Mouse (Mus musculus): ENCODE results near the gene Ddias. TPM values are rescaled to one million over a fixed set of nuclear protein-coding genes. Genes with fewer than 3 reads are reported as not detected.
"Not testable (repeated sequence)": the region's sequence is repeated elsewhere in the genome, so short reads cannot be mapped to it uniquely, and the experiment has no call there.

The Ddias gene
- polyA plus RNA-seq (2015; fragmentation: Nextera tagmentation; extraction: Ambion mirVana): 4.5 and 5.3 TPM in 2 replicates

- Histone ChIP-seq H3K4me3 (ENCODE audit: low read length) (peak within 1 kb of the TSS; percentile 58), H3K27ac (ENCODE audit: low read depth, low read length) (peak within 1 kb of the TSS; percentile 91), H3K36me3 (ENCODE audit: control insufficient read depth, insufficient read depth, low read length) (no peaks in the 10 kb centered on the region), H3K4me2 (ENCODE audit: low read length) (peak within 1 kb of the TSS; percentile 58), H3K4me1 (ENCODE audit: control insufficient read depth, insufficient read depth, low read depth, low read length) (peaks cover 11% of the 10 kb centered on the region), H3K9ac (ENCODE audit: low read depth, low read length) (peak within 1 kb of the TSS; percentile 78), H3K9me3 (ENCODE audit: control insufficient read depth, low read length) (no peaks in the 10 kb centered on the region), H3K27me3 (replicated peaks; ENCODE audit: control insufficient read depth, insufficient read depth, low read length) (no peaks in the 10 kb centered on the region)
- ATAC-seq: peak; percentile 90
- under 1% methylated on average over 53 of the region's 53 CpGs for WGBS
Observed at GRCm38 (mm10) chr7:92874116-92874675, at the start of gene Ddias, which contains the start of gene Prcp. TSS of gene Ddias (minus strand) at chr7:92874247. TSS of gene Prcp (plus strand) at chr7:92874470.

- Histone ChIP-seq H3K27ac (ENCODE audit: low read depth, low read length) (no peak overlapping the region), H3K4me2 (ENCODE audit: low read length) (no peak overlapping the region), H3K9ac (ENCODE audit: low read depth, low read length) (no peak overlapping the region), H3K9me3 (ENCODE audit: control insufficient read depth, low read length) (no peaks in the 10 kb centered on the region), H3K4me1 (ENCODE audit: control insufficient read depth, insufficient read depth, low read depth, low read length) (no peaks in the 10 kb centered on the region), H3K27me3 (replicated peaks; ENCODE audit: control insufficient read depth, insufficient read depth, low read length) (no peaks in the 10 kb centered on the region), H3K36me3 (ENCODE audit: control insufficient read depth, insufficient read depth, low read length) (no peaks in the 10 kb centered on the region), H3K4me3 (ENCODE audit: low read length) (no peak overlapping the region)
- 74% methylated on average over 2 of the region's 2 CpGs for WGBS
- ATAC-seq: no peak
Observed at GRCm38 (mm10) chr7:92920857-92921172, 46.8 kb upstream of the Ddias start.

- H3K4me1 ChIP-seq (ENCODE audit: control insufficient read depth, insufficient read depth, low read depth, low read length): no peaks in the 10 kb centered on the region
Observed at GRCm38 (mm10) chr7:92920172-92920856, 46.3 kb upstream of the Ddias start.

GRCm38 (mm10) chr7:92904285-92904684 is 30.2 kb upstream of the Ddias start:
- H3K4me2 ChIP-seq (ENCODE audit: low read length); H3K4me1 ChIP-seq (ENCODE audit: control insufficient read depth, insufficient read depth, low read depth, low read length); H3K36me3 ChIP-seq (ENCODE audit: control insufficient read depth, insufficient read depth, low read length); ATAC-seq; H3K27ac ChIP-seq (ENCODE audit: low read depth, low read length); H3K9me3 ChIP-seq (ENCODE audit: control insufficient read depth, low read length); H3K9ac ChIP-seq (ENCODE audit: low read depth, low read length); H3K4me3 ChIP-seq (ENCODE audit: low read length); H3K27me3 ChIP-seq (replicated peaks; ENCODE audit: control insufficient read depth, insufficient read depth, low read length): not testable (repeated sequence)
- WGBS: 52% methylated on average over 7 of the region's 7 CpGs

More at GRCm38 (mm10) chr7:92920172-92920856, 46.3 kb upstream of the Ddias start:
- H3K27me3 ChIP-seq (replicated peaks; ENCODE audit: control insufficient read depth, insufficient read depth, low read length): no peaks in the 10 kb centered on the region
- H3K4me3 ChIP-seq (ENCODE audit: low read length): no peak overlapping the region
- no peak overlapping the region for H3K9ac ChIP-seq (ENCODE audit: low read depth, low read length)
- H3K27ac ChIP-seq (ENCODE audit: low read depth, low read length): no peak overlapping the region
- H3K36me3 ChIP-seq (ENCODE audit: control insufficient read depth, insufficient read depth, low read length): no peaks in the 10 kb centered on the region
- 83% methylated on average over 6 of the region's 6 CpGs for WGBS
- H3K9me3 ChIP-seq (ENCODE audit: control insufficient read depth, low read length): no peaks in the 10 kb centered on the region
- no peak for ATAC-seq
- no peak overlapping the region for H3K4me2 ChIP-seq (ENCODE audit: low read length)

GRCm38 (mm10) chr7:92903360-92904038 is 29.5 kb upstream of the Ddias start:
- no peaks in the 10 kb centered on the region for H3K36me3 ChIP-seq (ENCODE audit: control insufficient read depth, insufficient read depth, low read length)
- H3K9ac ChIP-seq (ENCODE audit: low read depth, low read length): no peak overlapping the region
- H3K4me3 ChIP-seq (ENCODE audit: low read length): no peak overlapping the region
- H3K4me1 ChIP-seq (ENCODE audit: control insufficient read depth, insufficient read depth, low read depth, low read length): no peaks in the 10 kb centered on the region
- no peaks in the 10 kb centered on the region for H3K27me3 ChIP-seq (replicated peaks; ENCODE audit: control insufficient read depth, insufficient read depth, low read length)
- WGBS: 53% methylated on average over 7 of the region's 7 CpGs
- no peaks in the 10 kb centered on the region for H3K9me3 ChIP-seq (ENCODE audit: control insufficient read depth, low read length)
- peak; percentile 91 for ATAC-seq
- H3K27ac ChIP-seq (ENCODE audit: low read depth, low read length): no peak overlapping the region
- no peak overlapping the region for H3K4me2 ChIP-seq (ENCODE audit: low read length)

GRCm38 (mm10) chr7:92897021-92897420 is 23.0 kb upstream of the Ddias start:
- no peaks in the 10 kb centered on the region for H3K4me1 ChIP-seq (ENCODE audit: control insufficient read depth, insufficient read depth, low read depth, low read length)
- no peak overlapping the region for H3K4me3 ChIP-seq (ENCODE audit: low read length)
- H3K27me3 ChIP-seq (replicated peaks; ENCODE audit: control insufficient read depth, insufficient read depth, low read length): no peaks in the 10 kb centered on the region
- WGBS: 59% methylated on average over 2 of the region's 2 CpGs
- no peaks in the 10 kb centered on the region for H3K36me3 ChIP-seq (ENCODE audit: control insufficient read depth, insufficient read depth, low read length)
- ATAC-seq: peak; percentile 67
- no peak overlapping the region for H3K4me2 ChIP-seq (ENCODE audit: low read length)
- no peak overlapping the region for H3K27ac ChIP-seq (ENCODE audit: low read depth, low read length)
- H3K9me3 ChIP-seq (ENCODE audit: control insufficient read depth, low read length): 0 out of 2 replicates have a peak, but pooled peaks cover 3% of the 10 kb centered on the region
- no peak overlapping the region for H3K9ac ChIP-seq (ENCODE audit: low read depth, low read length)

GRCm38 (mm10) chr7:92896036-92896435 is 22.0 kb upstream of the Ddias start:
- Histone ChIP-seq H3K9me3 (ENCODE audit: control insufficient read depth, low read length) (0 out of 2 replicates have a peak, but pooled peaks cover 3% of the 10 kb centered on the region), H3K36me3 (ENCODE audit: control insufficient read depth, insufficient read depth, low read length) (no peaks in the 10 kb centered on the region), H3K4me1 (ENCODE audit: control insufficient read depth, insufficient read depth, low read depth, low read length) (no peaks in the 10 kb centered on the region), H3K4me2 (ENCODE audit: low read length) (no peak overlapping the region), H3K27me3 (replicated peaks; ENCODE audit: control insufficient read depth, insufficient read depth, low read length) (no peaks in the 10 kb centered on the region), H3K9ac (ENCODE audit: low read depth, low read length) (no peak overlapping the region), H3K4me3 (ENCODE audit: low read length) (no peak overlapping the region), H3K27ac (ENCODE audit: low read depth, low read length) (no peak overlapping the region)
- no peak for ATAC-seq
- WGBS: 79% methylated on average over 5 of the region's 5 CpGs

GRCm38 (mm10) chr7:92893478-92893877 is 19.4 kb upstream of the Ddias start:
- H3K4me2 ChIP-seq (ENCODE audit: low read length): no peak overlapping the region
- no peaks in the 10 kb centered on the region for H3K36me3 ChIP-seq (ENCODE audit: control insufficient read depth, insufficient read depth, low read length)
- no peak overlapping the region for H3K4me3 ChIP-seq (ENCODE audit: low read length)
- 45% methylated on average over 3 of the region's 3 CpGs for whole genome bisulfite sequencing
- no peaks in the 10 kb centered on the region for H3K27me3 ChIP-seq (replicated peaks; ENCODE audit: control insufficient read depth, insufficient read depth, low read length)
- no peak for ATAC-seq
- H3K4me1 ChIP-seq (ENCODE audit: control insufficient read depth, insufficient read depth, low read depth, low read length): no peaks in the 10 kb centered on the region
- 0 out of 2 replicates have a peak, but pooled peaks cover 3% of the 10 kb centered on the region for H3K9me3 ChIP-seq (ENCODE audit: control insufficient read depth, low read length)
- no peak overlapping the region for H3K27ac ChIP-seq (ENCODE audit: low read depth, low read length)
- H3K9ac ChIP-seq (ENCODE audit: low read depth, low read length): no peak overlapping the region

- Histone ChIP-seq H3K4me1 (ENCODE audit: control insufficient read depth, insufficient read depth, low read depth, low read length) (no peaks in the 10 kb centered on the region), H3K36me3 (ENCODE audit: control insufficient read depth, insufficient read depth, low read length) (no peaks in the 10 kb centered on the region), H3K27me3 (replicated peaks; ENCODE audit: control insufficient read depth, insufficient read depth, low read length) (no peaks in the 10 kb centered on the region), H3K9me3 (ENCODE audit: control insufficient read depth, low read length) (0 out of 2 replicates have a peak, but pooled peaks cover 3% of the 10 kb centered on the region), H3K9ac (ENCODE audit: low read depth, low read length) (no peak overlapping the region), H3K4me3 (ENCODE audit: low read length) (no peak overlapping the region), H3K27ac (ENCODE audit: low read depth, low read length) (no peak overlapping the region), H3K4me2 (ENCODE audit: low read length) (no peak overlapping the region)
- no peak for ATAC-seq
- WGBS: 55% methylated on average over 4 of the region's 4 CpGs
Observed at GRCm38 (mm10) chr7:92890618-92891230, 16.7 kb upstream of the Ddias start.
